Mouse (Mus musculus): ENCODE data around the gene Brd3.

GRCm38 (mm10) chr2:27544613-27545012, 37.2 kb upstream of the Brd3 start:
- no peak for TF ChIP-seq CTCF (IDR thresholded peaks at IDR 0.05; ENCODE audit: low read depth, low read length)
- TF ChIP-seq POLR2A (IDR thresholded peaks at IDR 0.05; ENCODE audit: extremely low read depth, insufficient read depth, low read length), result no peak

All from liver, adult 2 months (tissue).